Mouse (Mus musculus) erythroid progenitor cell, adult 5-6 weeks (primary cell): ENCODE measurements around the gene Slc7a6. TPM values are rescaled to one million over a fixed set of nuclear protein-coding genes. Genes with fewer than 3 reads are reported as not detected.

Source experiments
- ATAC-seq: replicated peaks from 2 replicates; pipeline ENCODE4 v1.8.0; 2016; ENCODE audit warnings: moderate number of reproducible peaks, mild to moderate bottlenecking, moderate TSS enrichment, inconsistent platforms; ENCODE audit not compliant: poor library complexity, low FRiP score, severe bottlenecking
- total RNA-seq, 2 experiments: library from RNA; stranded (forward) in 1 of 2; stranded (reverse) in 1 of 2; fragments of 150-400 nt in 1 of 2; fragments of 186-747, 209-891 nt in 1 of 2; gene quantifications; 2 replicates each; pipeline versions ENCODE4 v1.2.3 to v1.2.4; 2015 to 2017; ENCODE audit warnings: low replicate concordance in 2 of 2

Slc7a6 gene
- total RNA-seq (2015; ENCODE audit: low replicate concordance) (1.4 and 3.4 TPM in 2 replicates), total RNA-seq (2017; ENCODE audit: low replicate concordance) (2.0 and 2.2 TPM in 2 replicates)

GRCm38 (mm10) chr8:106168356-106169016, at the start of gene Slc7a6:
Gene Slc7a6, plus strand, starts transcription at chr8:106168857.
- peak; percentile 69 for ATAC-seq

- no peak for ATAC-seq
Measured at GRCm38 (mm10) chr8:106123443-106123842, 45.2 kb upstream of the Slc7a6 start.

- ATAC-seq, result no peak
Measured at GRCm38 (mm10) chr8:106126055-106126454, 42.6 kb upstream of the Slc7a6 start.

GRCm38 (mm10) chr8:106127054-106127453, 41.6 kb upstream of the Slc7a6 start:
- no peak for ATAC-seq

- ATAC-seq, result no peak
Measured at GRCm38 (mm10) chr8:106127882-106128410, 40.7 kb upstream of the Slc7a6 start.

GRCm38 (mm10) chr8:106129232-106129930, 39.3 kb upstream of the Slc7a6 start:
- ATAC-seq, result no peak

- ATAC-seq, result no peak
Measured at GRCm38 (mm10) chr8:106129997-106130396, 38.7 kb upstream of the Slc7a6 start.

- ATAC-seq, result no peak
Measured at GRCm38 (mm10) chr8:106130505-106130904, 38.2 kb upstream of the Slc7a6 start.

- no peak for ATAC-seq
Measured at GRCm38 (mm10) chr8:106131021-106131420, 37.6 kb upstream of the Slc7a6 start.

- ATAC-seq, result no peak
Measured at GRCm38 (mm10) chr8:106131488-106132222, 37.0 kb upstream of the Slc7a6 start.

GRCm38 (mm10) chr8:106132356-106132755, 36.3 kb upstream of the Slc7a6 start:
- no peak for ATAC-seq

- ATAC-seq, result no peak
Measured at GRCm38 (mm10) chr8:106133526-106133925, 35.1 kb upstream of the Slc7a6 start.

- no peak for ATAC-seq
Measured at GRCm38 (mm10) chr8:106133946-106134345, 34.7 kb upstream of the Slc7a6 start.

GRCm38 (mm10) chr8:106134751-106135571, 33.7 kb upstream of the Slc7a6 start:
- no peak for ATAC-seq

GRCm38 (mm10) chr8:106135672-106136071, 33.0 kb upstream of the Slc7a6 start:
- ATAC-seq, result no peak

- no peak for ATAC-seq
Measured at GRCm38 (mm10) chr8:106136156-106137130, 32.2 kb upstream of the Slc7a6 start, which contains the start of gene Esrp2. Gene Esrp2, minus strand, starts transcription at chr8:106136974.

GRCm38 (mm10) chr8:106137218-106137905, 31.3 kb upstream of the Slc7a6 start:
- ATAC-seq, result no peak
